Mouse (Mus musculus): ENCODE results near the gene S100a3. TPM values are rescaled to one million over a fixed set of nuclear protein-coding genes. Genes with fewer than 3 reads are reported as not detected.

S100a3 gene
- polyA plus RNA-seq, 1 experiment: 4.7 TPM

- no peaks in the 10 kb centered on the region for H3K79me2 ChIP-seq (ENCODE audit: control insufficient read depth, insufficient read depth)
- TF ChIP-seq MYOG (IDR thresholded peaks at IDR 0.05; ENCODE audit: control insufficient read depth in 1 of 3, insufficient read depth in 1 of 3, insufficient read length in 2 of 3, low read depth in 2 of 3): peak in 2 of 3 experiments; percentile 54 to 83
- no peak for TF ChIP-seq TCF12 (IDR thresholded peaks at IDR 0.05; ENCODE audit: insufficient read depth, poor library complexity, severe bottlenecking)
- TF ChIP-seq CEBPB (IDR thresholded peaks at IDR 0.05; ENCODE audit: insufficient read depth, poor library complexity, severe bottlenecking): no peak
- TF ChIP-seq USF1 (IDR thresholded peaks at IDR 0.05; ENCODE audit: low read depth): no peak
- TF ChIP-seq E2F4 (IDR thresholded peaks at IDR 0.05; ENCODE audit: insufficient read depth): no peak
- peak; percentile 27 for TF ChIP-seq POLR2A (IDR thresholded peaks at IDR 0.05; ENCODE audit: insufficient read length, low read depth)
- TF ChIP-seq MAX (IDR thresholded peaks at IDR 0.05; ENCODE audit: low read depth): no peak
- TF ChIP-seq SRF (IDR thresholded peaks at IDR 0.05; ENCODE audit: control insufficient read depth, insufficient read length, low read depth): no peak
- TF ChIP-seq TCF3 (IDR thresholded peaks at IDR 0.05; ENCODE audit: insufficient read length, low read depth): peak; percentile 55
- no peak for TF ChIP-seq REST (IDR thresholded peaks at IDR 0.05; ENCODE audit: insufficient read depth, insufficient read length)
- peak in 2 of 3 experiments; percentile 50 to 82 for TF ChIP-seq MYOD1 (IDR thresholded peaks at IDR 0.05; ENCODE audit: control insufficient read depth in 1 of 3, insufficient read length in 2 of 3, low read depth in 2 of 3)
- TF ChIP-seq POLR2AphosphoS2 (IDR thresholded peaks at IDR 0.05; ENCODE audit: insufficient read length, low read depth): no peak
- peak overlapping the region; percentile 85 for H3K4me2 ChIP-seq (ENCODE audit: low read depth)
- H3K36me3 ChIP-seq (ENCODE audit: control insufficient read depth, insufficient read depth): no peaks in the 10 kb centered on the region
- H3ac ChIP-seq (ENCODE audit: control insufficient read depth, insufficient read length): no peak overlapping the region
- H3K27me3 ChIP-seq (ENCODE audit: control insufficient read depth, insufficient read depth, insufficient read length): no peaks in the 10 kb centered on the region
- H3K4me3 ChIP-seq: peak overlapping the region; percentile 3
Measured at GRCm38 (mm10) chr3:90586906-90587305, 26.5 kb downstream of the S100a3 start.

DNA sequence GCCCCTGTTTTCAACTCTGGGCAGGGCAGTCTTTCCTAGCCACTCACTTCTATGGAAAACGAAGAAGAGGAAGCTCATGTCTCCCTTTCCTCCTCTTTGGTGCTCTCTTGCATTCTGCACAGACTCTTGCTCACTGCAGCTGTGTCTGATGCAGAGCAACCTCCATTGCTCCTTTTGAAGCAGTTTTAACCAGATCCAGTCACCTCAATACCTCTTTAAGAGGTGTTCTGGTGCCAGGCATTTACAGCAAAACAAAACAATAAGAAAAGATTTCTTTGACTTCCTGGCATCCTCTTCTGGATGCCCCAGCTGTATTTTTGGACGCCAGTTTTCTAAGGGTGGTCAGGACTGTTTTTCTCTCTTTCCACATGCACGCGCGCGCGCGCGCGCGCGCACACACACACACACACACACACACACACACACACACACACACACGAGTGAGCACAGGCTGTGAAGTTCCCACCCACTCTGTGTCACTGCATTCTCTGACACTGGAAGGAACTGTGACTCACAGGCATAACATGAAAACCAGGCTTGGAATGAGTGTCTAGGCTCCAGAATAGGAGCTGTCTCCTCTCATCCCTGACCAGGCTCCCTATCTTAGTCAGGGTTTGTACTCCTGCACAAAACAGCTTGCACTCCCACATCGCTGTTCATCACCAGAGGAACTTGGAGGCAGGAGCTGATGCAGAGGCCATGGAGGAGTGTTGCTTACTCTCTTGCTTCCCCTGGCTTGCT is 27.2 kb downstream of the S100a3 start:
- H3K4me2 ChIP-seq (ENCODE audit: low read depth): peak overlapping the region; percentile 85
- peak overlapping the region; percentile 3 for H3K4me3 ChIP-seq
- no peak overlapping the region for H3ac ChIP-seq (ENCODE audit: control insufficient read depth, insufficient read length)
- no peak for TF ChIP-seq TCF12 (IDR thresholded peaks at IDR 0.05; ENCODE audit: insufficient read depth, poor library complexity, severe bottlenecking)
- peak in 1 of 3 experiments; percentile 24 for TF ChIP-seq MYOD1 (IDR thresholded peaks at IDR 0.05; ENCODE audit: control insufficient read depth in 1 of 3, insufficient read length in 2 of 3, low read depth in 2 of 3)
- peak; percentile 13 for TF ChIP-seq POLR2A (IDR thresholded peaks at IDR 0.05; ENCODE audit: insufficient read length, low read depth)
- TF ChIP-seq USF1 (IDR thresholded peaks at IDR 0.05; ENCODE audit: low read depth): no peak
- peak in 1 of 3 experiments; percentile 22 for TF ChIP-seq MYOG (IDR thresholded peaks at IDR 0.05; ENCODE audit: control insufficient read depth in 1 of 3, insufficient read depth in 1 of 3, insufficient read length in 2 of 3, low read depth in 2 of 3)
- H3K79me2 ChIP-seq (ENCODE audit: control insufficient read depth, insufficient read depth): no peaks in the 10 kb centered on the region
- no peaks in the 10 kb centered on the region for H3K27me3 ChIP-seq (ENCODE audit: control insufficient read depth, insufficient read depth, insufficient read length)
- H3K36me3 ChIP-seq (ENCODE audit: control insufficient read depth, insufficient read depth): no peaks in the 10 kb centered on the region

- Histone ChIP-seq H3K79me2 (ENCODE audit: control insufficient read depth, insufficient read depth) (no peaks in the 10 kb centered on the region), H3K27me3 (ENCODE audit: control insufficient read depth, insufficient read depth, insufficient read length) (no peaks in the 10 kb centered on the region)
- TF ChIP-seq REST (IDR thresholded peaks at IDR 0.05; ENCODE audit: insufficient read depth, insufficient read length): no peak
- no peak for TF ChIP-seq MAX (IDR thresholded peaks at IDR 0.05; ENCODE audit: low read depth)
- TF ChIP-seq E2F4 (IDR thresholded peaks at IDR 0.05; ENCODE audit: insufficient read depth): no peak
- TF ChIP-seq TCF12 (IDR thresholded peaks at IDR 0.05; ENCODE audit: insufficient read depth, poor library complexity, severe bottlenecking): no peak
- peak in 2 of 3 experiments; percentile 56 to 80 for TF ChIP-seq MYOD1 (IDR thresholded peaks at IDR 0.05; ENCODE audit: control insufficient read depth in 1 of 3, insufficient read length in 2 of 3, low read depth in 2 of 3)
- no peak for TF ChIP-seq TCF3 (IDR thresholded peaks at IDR 0.05; ENCODE audit: insufficient read length, low read depth)
- TF ChIP-seq POLR2A (IDR thresholded peaks at IDR 0.05; ENCODE audit: insufficient read length, low read depth): no peak
- no peak for TF ChIP-seq SRF (IDR thresholded peaks at IDR 0.05; ENCODE audit: control insufficient read depth, insufficient read length, low read depth)
- no peak for TF ChIP-seq POLR2AphosphoS2 (IDR thresholded peaks at IDR 0.05; ENCODE audit: insufficient read length, low read depth)
- no peak for TF ChIP-seq CEBPB (IDR thresholded peaks at IDR 0.05; ENCODE audit: insufficient read depth, poor library complexity, severe bottlenecking)
- peak in 1 of 3 experiments; percentile 13 for TF ChIP-seq MYOG (IDR thresholded peaks at IDR 0.05; ENCODE audit: control insufficient read depth in 1 of 3, insufficient read depth in 1 of 3, insufficient read length in 2 of 3, low read depth in 2 of 3)
- TF ChIP-seq USF1 (IDR thresholded peaks at IDR 0.05; ENCODE audit: low read depth): no peak
Measured at GRCm38 (mm10) chr3:90589390-90589789, 29.0 kb downstream of the S100a3 start.

GRCm38 (mm10) chr3:90589947-90590346 is 29.6 kb downstream of the S100a3 start, which contains the start of gene S100a2:
S100a2 (plus strand) TSS chr3:90590247.
- no peak for TF ChIP-seq MAX (IDR thresholded peaks at IDR 0.05; ENCODE audit: low read depth)
- TF ChIP-seq USF1 (IDR thresholded peaks at IDR 0.05; ENCODE audit: low read depth): no peak
- no peak for TF ChIP-seq REST (IDR thresholded peaks at IDR 0.05; ENCODE audit: insufficient read depth, insufficient read length)
- TF ChIP-seq MYOD1 (IDR thresholded peaks at IDR 0.05; ENCODE audit: control insufficient read depth in 1 of 3, insufficient read length in 2 of 3, low read depth in 2 of 3): no peak
- no peak for TF ChIP-seq MYOG (IDR thresholded peaks at IDR 0.05; ENCODE audit: control insufficient read depth in 1 of 3, insufficient read depth in 1 of 3, insufficient read length in 2 of 3, low read depth in 2 of 3)
- no peak for TF ChIP-seq CEBPB (IDR thresholded peaks at IDR 0.05; ENCODE audit: insufficient read depth, poor library complexity, severe bottlenecking)
- no peak for TF ChIP-seq POLR2AphosphoS2 (IDR thresholded peaks at IDR 0.05; ENCODE audit: insufficient read length, low read depth)
- TF ChIP-seq E2F4 (IDR thresholded peaks at IDR 0.05; ENCODE audit: insufficient read depth): no peak
- no peak for TF ChIP-seq TCF12 (IDR thresholded peaks at IDR 0.05; ENCODE audit: insufficient read depth, poor library complexity, severe bottlenecking)
- no peak for TF ChIP-seq POLR2A (IDR thresholded peaks at IDR 0.05; ENCODE audit: insufficient read length, low read depth)
- no peak for TF ChIP-seq SRF (IDR thresholded peaks at IDR 0.05; ENCODE audit: control insufficient read depth, insufficient read length, low read depth)
- no peak for TF ChIP-seq TCF3 (IDR thresholded peaks at IDR 0.05; ENCODE audit: insufficient read length, low read depth)
- no peaks in the 10 kb centered on the region for H3K36me3 ChIP-seq (ENCODE audit: control insufficient read depth, insufficient read depth)
- H3K4me2 ChIP-seq (ENCODE audit: low read depth): peak within 1 kb of the TSS; percentile 51
- no peaks in the 10 kb centered on the region for H3K27me3 ChIP-seq (ENCODE audit: control insufficient read depth, insufficient read depth, insufficient read length)
- H3K79me2 ChIP-seq (ENCODE audit: control insufficient read depth, insufficient read depth): no peaks in the 10 kb centered on the region
- no peak within 1 kb of the TSS for H3ac ChIP-seq (ENCODE audit: control insufficient read depth, insufficient read length)
- no peak within 1 kb of the TSS for H3K4me3 ChIP-seq

More at GRCm38 (mm10) chr3:90589390-90589789, 29.0 kb downstream of the S100a3 start:
- Histone ChIP-seq H3ac (ENCODE audit: control insufficient read depth, insufficient read length) (no peak overlapping the region), H3K36me3 (ENCODE audit: control insufficient read depth, insufficient read depth) (no peaks in the 10 kb centered on the region), H3K4me2 (ENCODE audit: low read depth) (peak overlapping the region; percentile 51), H3K4me3 (no peak overlapping the region)
